Mouse (Mus musculus) myocyte (in vitro differentiated cells): Measurements from ENCODE around the gene Rtn4r.

Experiments used
- E2F4 ChIP-seq: IDR thresholded peaks from one replicate; pipeline ENCODE4 v1.6.1; 2011; ENCODE audit warnings: mild to moderate bottlenecking, control low read depth, moderate library complexity; ENCODE audit not compliant: insufficient read depth
- MAX ChIP-seq: IDR thresholded peaks from one replicate; pipeline ENCODE4 v1.6.1; 2011; ENCODE audit warnings: low read depth, mild to moderate bottlenecking, control low read depth
- MYOG ChIP-seq, 3 experiments: IDR thresholded peaks; one replicate each; pipeline ENCODE4 v1.6.1; 2011; ENCODE audit warnings: control low read depth in 2 of 3, low read depth in 2 of 3, mild to moderate bottlenecking in 2 of 3; ENCODE audit not compliant: insufficient read length in 2 of 3, control insufficient read depth in 1 of 3, insufficient read depth in 1 of 3
- POLR2A ChIP-seq: IDR thresholded peaks from one replicate; pipeline ENCODE4 v1.6.1; 2011; ENCODE audit warnings: low read depth, mild to moderate bottlenecking, control low read depth, moderate library complexity; ENCODE audit not compliant: insufficient read length
- POLR2AphosphoS2 ChIP-seq: IDR thresholded peaks from one replicate; pipeline ENCODE4 v1.6.1; 2011; ENCODE audit warnings: low read depth, control low read depth; ENCODE audit not compliant: insufficient read length
- REST ChIP-seq: IDR thresholded peaks from one replicate; pipeline ENCODE4 v1.6.1; 2011; ENCODE audit warnings: mild to moderate bottlenecking, control low read depth, moderate library complexity; ENCODE audit not compliant: insufficient read depth, insufficient read length
- USF1 ChIP-seq: IDR thresholded peaks from one replicate; pipeline ENCODE4 v1.6.1; 2011; ENCODE audit warnings: low read depth, mild to moderate bottlenecking, control low read depth, moderate library complexity

- TF ChIP-seq POLR2A: no peak
- no peak for TF ChIP-seq REST
- no peak for TF ChIP-seq USF1
- no peak for TF ChIP-seq MYOG (IDR thresholded peaks at IDR 0.05; ENCODE audit: control insufficient read depth in 1 of 3, insufficient read depth in 1 of 3, insufficient read length in 2 of 3, low read depth in 2 of 3)
- no peak for TF ChIP-seq E2F4
- no peak for TF ChIP-seq MAX
- TF ChIP-seq POLR2AphosphoS2: no peak
Observed at GRCm38 (mm10) chr16:18179591-18179990, 52.1 kb downstream of the Rtn4r start.
